Mouse (Mus musculus) MEL (cell line): Measurements from ENCODE around the gene Car12. TPM values are rescaled to one million over a fixed set of nuclear protein-coding genes. Genes with fewer than 3 reads are reported as not detected.

ENCODE experiments used
- DNase-seq: peaks from one replicate; pipeline ENCODE4 v3.0.0; 2011; ENCODE audit warnings: low read depth, low spot score
- H3K27ac ChIP-seq: 2 replicates; pipeline ENCODE4 v1.5.1; 2012; ENCODE audit warnings: low read depth, mild to moderate bottlenecking, control low read depth, low read length, moderate library complexity; ENCODE audit not compliant: control insufficient read depth
- H3K27me3 ChIP-seq, 2 experiments: fragments of 150-350 bp in 1 of 2; sonication (generic) in 1 of 2; 2 replicates each; pipeline ENCODE4 v1.6.1; 2012; ENCODE audit warnings: low read length in 2 of 2, mild to moderate bottlenecking in 2 of 2, improper control_type of control experiment in 1 of 2, moderate library complexity in 1 of 2; ENCODE audit not compliant: insufficient read depth in 2 of 2, control insufficient read depth in 1 of 2
- H3K36me3 ChIP-seq, 2 experiments: 2 replicates each; pipeline ENCODE4 v1.6.1; 2012 to 2014; ENCODE audit warnings: low read length in 2 of 2, improper control_type of control experiment in 1 of 2, inconsistent platforms in 1 of 2, mild to moderate bottlenecking in 1 of 2; ENCODE audit not compliant: insufficient read depth in 2 of 2, control insufficient read depth in 1 of 2
- H3K4me1 ChIP-seq, 2 experiments: fragments of 150-350 bp in 1 of 2; sonication (generic) in 1 of 2; 2 replicates each; pipeline ENCODE4 v1.6.1; 2012; ENCODE audit warnings: low read length in 2 of 2, improper control_type of control experiment in 1 of 2, mild to moderate bottlenecking in 1 of 2; ENCODE audit not compliant: insufficient read depth in 2 of 2, control insufficient read depth in 1 of 2
- H3K4me3 ChIP-seq, 2 experiments: fragments of 150-350 bp in 1 of 2; sonication (generic) in 1 of 2; 2 replicates each; pipeline ENCODE4 v1.5.1; 2012; ENCODE audit warnings: low read depth in 2 of 2, low read length in 2 of 2, mild to moderate bottlenecking in 2 of 2, moderate library complexity in 2 of 2, control low read depth in 1 of 2, improper control_type of control experiment in 1 of 2; ENCODE audit not compliant: control insufficient read depth in 1 of 2, insufficient read depth in 1 of 2
- H3K79me2 ChIP-seq: 2 replicates; pipeline ENCODE4 v1.6.1; 2012; ENCODE audit warnings: mild to moderate bottlenecking, low read length, moderate library complexity; ENCODE audit not compliant: control insufficient read depth, poor library complexity, insufficient read depth
- H3K9ac ChIP-seq: 2 replicates; pipeline ENCODE4 v1.6.1; 2012; ENCODE audit warnings: low read depth, mild to moderate bottlenecking, control low read depth, low read length, moderate library complexity; ENCODE audit not compliant: control insufficient read depth, poor library complexity, severe bottlenecking
- H3K9me3 ChIP-seq: fragments of 150-350 bp; sonication (generic); replicated peaks from 2 replicates; pipeline ENCODE4 v1.6.1; 2012; ENCODE audit warnings: mild to moderate bottlenecking, low read length, improper control_type of control experiment, moderate library complexity; ENCODE audit not compliant: insufficient read depth
- CHD2 ChIP-seq: IDR thresholded peaks from 2 replicates; pipeline ENCODE4 v1.6.1; 2011; ENCODE audit warnings: low read length, improper control_type of control experiment
- CTCF ChIP-seq, 3 experiments: IDR thresholded peaks in 2 of 3; conservative IDR thresholded peaks in 1 of 3; 2 replicates each; pipeline ENCODE4 v1.5.1; 2011 to 2012; ENCODE audit warnings: low read length in 3 of 3, low read depth in 2 of 3, mild to moderate bottlenecking in 2 of 3, improper control_type of control experiment in 1 of 3, inconsistent platforms in 1 of 3, mixed read lengths in 1 of 3, moderate library complexity in 1 of 3; ENCODE audit not compliant: control insufficient read depth in 1 of 3, insufficient read depth in 1 of 3, poor library complexity in 1 of 3, severe bottlenecking in 1 of 3
- JUND ChIP-seq: IDR thresholded peaks from 2 replicates; pipeline ENCODE4 v1.6.1; 2011; ENCODE audit warnings: low read depth, mild to moderate bottlenecking, improper control_type of control experiment, low read length
- MEF2A ChIP-seq: IDR thresholded peaks from 2 replicates; pipeline ENCODE4 v1.6.1; 2014; ENCODE audit warnings: low read depth, mild to moderate bottlenecking, inconsistent platforms, low read length, improper control_type of control experiment; ENCODE audit not compliant: poor library complexity, insufficient replicate concordance, severe bottlenecking; ENCODE audit errors: extremely low read depth
- MXI1 ChIP-seq: IDR thresholded peaks from 2 replicates; pipeline ENCODE4 v1.6.1; 2011; ENCODE audit warnings: mild to moderate bottlenecking, low read depth, low read length, improper control_type of control experiment
- NELFE ChIP-seq: IDR thresholded peaks from 2 replicates; pipeline ENCODE4 v1.6.1; 2011; ENCODE audit warnings: low read depth, low read length, improper control_type of control experiment
- POLR2AphosphoS5 ChIP-seq: IDR thresholded peaks from 2 replicates; pipeline ENCODE4 v1.6.1; 2012; ENCODE audit warnings: low read depth, borderline replicate concordance, mild to moderate bottlenecking, inconsistent platforms, low read length, moderate library complexity, mixed read lengths
- RCOR1 ChIP-seq: IDR thresholded peaks from 2 replicates; pipeline ENCODE4 v1.6.1; 2012; ENCODE audit warnings: low read depth, mild to moderate bottlenecking, inconsistent platforms, low read length, improper control_type of control experiment
- SIN3A ChIP-seq: IDR thresholded peaks from 2 replicates; pipeline ENCODE4 v1.6.1; 2012; ENCODE audit warnings: low read length, improper control_type of control experiment, inconsistent platforms
- TAL1 ChIP-seq: IDR thresholded peaks from 2 replicates; pipeline ENCODE4 v1.6.1; 2012; ENCODE audit warnings: mild to moderate bottlenecking, inconsistent platforms, low read length, moderate library complexity, mixed read lengths
- TBP ChIP-seq: IDR thresholded peaks from 2 replicates; pipeline ENCODE4 v1.8.0; 2011; ENCODE audit warnings: low read depth, low read length, improper control_type of control experiment
- TCF12 ChIP-seq: IDR thresholded peaks from 2 replicates; pipeline ENCODE4 v1.6.1; 2014; ENCODE audit warnings: low read depth, mild to moderate bottlenecking, inconsistent platforms, low read length, improper control_type of control experiment, moderate library complexity
- UBTF ChIP-seq: IDR thresholded peaks from 2 replicates; pipeline ENCODE4 v1.6.1; 2012; ENCODE audit warnings: low read depth, mild to moderate bottlenecking, inconsistent platforms, low read length, improper control_type of control experiment, moderate library complexity, borderline replicate concordance; ENCODE audit not compliant: insufficient read depth
- USF2 ChIP-seq, 2 experiments: IDR thresholded peaks; 2 replicates each; pipeline ENCODE4 v1.6.1; 2011 to 2012; ENCODE audit warnings: improper control_type of control experiment in 2 of 2, low read length in 2 of 2, borderline replicate concordance in 1 of 2, inconsistent platforms in 1 of 2, low read depth in 1 of 2, mild to moderate bottlenecking in 1 of 2; ENCODE audit not compliant: insufficient read depth in 1 of 2
- ZC3H11A ChIP-seq: IDR thresholded peaks from 2 replicates; pipeline ENCODE4 v1.6.1; 2012; ENCODE audit warnings: low read depth, mild to moderate bottlenecking, inconsistent platforms, low read length, improper control_type of control experiment
- ZNF384 ChIP-seq: IDR thresholded peaks from 2 replicates; pipeline ENCODE4 v1.6.1; 2012; ENCODE audit warnings: low read depth, mild to moderate bottlenecking, inconsistent platforms, low read length, improper control_type of control experiment
- polyA plus RNA-seq, 2 experiments: library from polyadenylated mRNA; stranded (reverse) in 1 of 2; unstranded in 1 of 2; fragments of >175 nt in 1 of 2; fragments of >200 nt in 1 of 2; gene quantifications; 2 replicates each; pipeline versions ENCODE4 v1.2.1 to v1.2.4; 2012; ENCODE audit warnings: low replicate concordance in 2 of 2, low read depth in 1 of 2; ENCODE audit not compliant: insufficient read length in 2 of 2, insufficient read depth in 1 of 2, missing spikeins in 1 of 2
- total RNA-seq: library from RNA; depleted of rRNA; stranded (reverse); fragments of 300-350 nt; gene quantifications from 2 replicates; pipeline ENCODE4 v1.2.3, GENCODE M21; 2012

Car12 gene
- total and polyA plus RNA-seq, 3 experiments, result 0.77 to 1.8 TPM; not detected in 1

DNA sequence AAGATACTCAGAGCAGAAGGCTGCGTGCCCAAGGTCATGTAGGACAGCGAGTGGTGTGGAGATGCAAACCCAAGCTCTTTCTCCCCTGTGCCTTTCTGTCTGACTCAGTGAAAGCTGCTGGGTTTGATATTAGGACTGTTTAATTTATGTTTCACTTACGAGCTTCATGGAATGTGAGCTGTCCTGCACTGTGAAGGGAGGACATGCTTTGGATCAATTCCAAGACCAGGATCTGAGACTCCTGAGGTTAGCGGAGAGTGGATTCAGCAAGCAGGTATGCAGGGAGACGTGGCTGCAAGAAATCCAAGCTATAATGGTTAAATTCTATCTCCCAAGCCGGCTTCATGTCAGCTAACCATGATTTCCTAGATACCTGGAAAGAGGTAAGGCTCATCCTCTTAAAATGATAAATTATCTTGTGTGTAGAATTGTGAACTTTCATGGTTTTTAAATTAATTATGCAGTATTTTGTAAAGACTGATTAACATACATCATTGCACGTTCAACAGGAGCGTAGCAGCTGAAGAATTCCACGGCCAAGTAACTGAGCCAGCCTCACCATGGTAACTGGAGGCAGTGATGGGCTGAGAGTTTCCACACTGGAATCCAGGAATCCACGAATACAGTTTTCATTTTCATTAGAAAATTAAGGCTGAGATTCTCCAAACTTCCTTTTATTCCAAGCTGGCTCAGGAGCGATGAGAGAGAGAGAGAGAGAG lies 5.3 kb upstream of the Car12 start:
- H3K4me1 ChIP-seq, result peaks cover 0 to 5% of the 10 kb centered on the region in 2 experiments; a peak in 3 of 4 replicates
- no peaks in the 10 kb centered on the region for H3K9me3 ChIP-seq
- no peak overlapping the region for H3K27ac ChIP-seq
- DNase-seq, result no peak
- H3K4me3 ChIP-seq, result no peak overlapping the region
- no peaks in the 10 kb centered on the region for H3K79me2 ChIP-seq
- no peaks in the 10 kb centered on the region for H3K36me3 ChIP-seq
- no peak overlapping the region for H3K9ac ChIP-seq
- peaks cover 0 to 1% of the 10 kb centered on the region in 2 experiments; a peak in 1 of 4 replicates for H3K27me3 ChIP-seq
- no peak for TF ChIP-seq TCF12
- no peak for TF ChIP-seq ZC3H11A
- TF ChIP-seq UBTF, result no peak
- no peak for TF ChIP-seq NELFE
- no peak for TF ChIP-seq ZNF384
- no peak for TF ChIP-seq CTCF (IDR thresholded peaks at IDR 0.05 in 2 of 3, conservative IDR thresholded peaks at IDR 0.05 in 1 of 3; ENCODE audit: control insufficient read depth in 1 of 3, insufficient read depth in 1 of 3, low read depth in 2 of 3, low read length in 3 of 3, poor library complexity in 1 of 3, severe bottlenecking in 1 of 3)
- no peak for TF ChIP-seq SIN3A
- TF ChIP-seq MXI1, result no peak
- TF ChIP-seq TBP, result no peak

GRCm38 (mm10) chr9:66708816-66709555 lies 4.5 kb upstream of the Car12 start:
- H3K27ac ChIP-seq, result no peak overlapping the region
- H3K79me2 ChIP-seq, result no peaks in the 10 kb centered on the region
- no peaks in the 10 kb centered on the region for H3K36me3 ChIP-seq
- H3K9me3 ChIP-seq, result no peaks in the 10 kb centered on the region
- no peak overlapping the region for H3K9ac ChIP-seq
- H3K27me3 ChIP-seq, result peaks cover 0 to 1% of the 10 kb centered on the region in 2 experiments; a peak in 1 of 4 replicates
- TF ChIP-seq JUND (no peak), POLR2AphosphoS5 (no peak), SIN3A (no peak), UBTF (no peak), MEF2A (no peak), ZC3H11A (no peak), RCOR1 (no peak), TAL1 (no peak), USF2 (IDR thresholded peaks at IDR 0.05; ENCODE audit: borderline replicate concordance in 1 of 2, insufficient read depth in 1 of 2, low read depth in 1 of 2, low read length in 2 of 2) (no peak), CHD2 (no peak)
- no peak for DNase-seq
- peaks cover 0 to 9% of the 10 kb centered on the region in 2 experiments; a peak in 3 of 4 replicates for H3K4me1 ChIP-seq
- no peak overlapping the region for H3K4me3 ChIP-seq
